In genomic region chr12:81235456-81236330, GRCm38 (mm10) we compare ENCODE assay signal across 14 mouse cellular contexts.
DNase-seq lines count a peak whose midpoint lies in the region.
"Had no signal": no experiment of that assay in that cellular context is flagged by ENCODE, and none has a peak within 500 bp of the region (broad histone marks: within the 10 kb centered on the region; RNA-seq: fewer than 3 reads in every experiment).

No protein-coding gene starts in this region.

- DNase-seq in adrenal gland, adult 2 months, result peak; percentile 59
- no peak for DNase-seq in adrenal gland, postnatal 10 days
- peak; percentile 72 for DNase-seq in heart, adult 11 months
- no peak for DNase-seq in heart, postnatal 14 days
- peak; percentile 0 for DNase-seq in fibroblast of lung, adult 2 months (ENCODE audit: low read depth)
- DNase-seq in urinary bladder, postnatal 14 days (ENCODE audit: low spot score), result no peak
- no peak for DNase-seq in right cerebral cortex, postnatal 36 days (ENCODE audit: low spot score in 2 of 2)
- DNase-seq: cerebellum, postnatal 14 days; heart, postnatal 36 days; kidney, adult 2 months; kidney, postnatal 36 days; liver, postnatal 0 days; lung, postnatal 4 days; thymus, postnatal 14 days had no signal

- intact Hi-C loops in heart, postnatal 14 days (cut with DNase I), result no loop called here

Comparison
In these comparisons a context has a peak if more than half of its experiments do, and no peak if none do; other contexts are left out.
1. DNase-seq: peak in adrenal gland, adult 2 months (single experiment), heart, adult 11 months (single experiment) and fibroblast of lung, adult 2 months (single experiment); none in adrenal gland, postnatal 10 days (single experiment), heart, postnatal 14 days (0 of 2), urinary bladder, postnatal 14 days (single experiment) and right cerebral cortex, postnatal 36 days (0 of 2).